ENCODE assay signal across 22 mouse cellular contexts in the genomic region with DNA sequence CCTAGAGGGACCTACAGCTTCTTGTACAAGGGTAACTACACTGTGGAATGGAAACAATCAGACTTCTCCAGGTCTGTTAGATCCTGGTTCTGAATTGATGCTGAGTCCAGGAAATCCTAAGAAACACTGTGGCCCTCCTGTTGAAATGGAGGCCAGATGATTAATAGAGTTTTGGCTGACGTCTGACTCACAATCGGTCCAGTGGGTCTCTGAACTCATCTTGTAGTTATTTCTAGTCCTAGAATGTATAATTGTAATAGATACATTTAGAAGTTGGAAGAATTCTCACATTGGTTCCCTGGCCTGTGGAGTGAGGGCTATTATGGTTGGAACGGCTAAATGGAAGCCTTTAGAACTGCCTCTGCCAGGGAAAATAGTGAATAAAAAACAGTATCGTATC.
"Had no signal": no experiment of that assay in that cellular context is flagged by ENCODE, and none has a peak within 500 bp of the region (broad histone marks: within the 10 kb centered on the region; RNA-seq: fewer than 3 reads in every experiment).

No protein-coding gene starts in this region.

- H3K4me3 ChIP-seq: kidney, embryonic 15.5 days; limb, embryonic 10.5 days; limb, embryonic 13.5 days; liver, embryonic 12.5 days; liver, embryonic 15.5 days; lung, embryonic 15.5 days; megakaryocyte, embryonic 14.5 days; midbrain, embryonic 10.5 days; midbrain, embryonic 13.5 days; neural tube, embryonic 12.5 days; neural tube, embryonic 15.5 days had no signal

- H3K27ac ChIP-seq: kidney, embryonic 15.5 days; limb, embryonic 10.5 days; limb, embryonic 13.5 days; liver, embryonic 12.5 days; liver, embryonic 15.5 days; lung, embryonic 15.5 days; midbrain, embryonic 10.5 days; midbrain, embryonic 13.5 days; neural tube, embryonic 12.5 days; neural tube, embryonic 15.5 days had no signal

- DNase-seq: kidney, adult 8-10 months; kidney, postnatal 10 days; kidney, postnatal 36 days; layer of hippocampus, adult 9-11 months; liver; lung, adult 18-20 months; lung, postnatal 10 days; lung, postnatal 36 days; retina, postnatal 1 day; thymus, adult 18-20 months; thymus, postnatal 36 days had no signal
